Mouse (Mus musculus): Measurements from ENCODE around the gene Osgin1.

DNA sequence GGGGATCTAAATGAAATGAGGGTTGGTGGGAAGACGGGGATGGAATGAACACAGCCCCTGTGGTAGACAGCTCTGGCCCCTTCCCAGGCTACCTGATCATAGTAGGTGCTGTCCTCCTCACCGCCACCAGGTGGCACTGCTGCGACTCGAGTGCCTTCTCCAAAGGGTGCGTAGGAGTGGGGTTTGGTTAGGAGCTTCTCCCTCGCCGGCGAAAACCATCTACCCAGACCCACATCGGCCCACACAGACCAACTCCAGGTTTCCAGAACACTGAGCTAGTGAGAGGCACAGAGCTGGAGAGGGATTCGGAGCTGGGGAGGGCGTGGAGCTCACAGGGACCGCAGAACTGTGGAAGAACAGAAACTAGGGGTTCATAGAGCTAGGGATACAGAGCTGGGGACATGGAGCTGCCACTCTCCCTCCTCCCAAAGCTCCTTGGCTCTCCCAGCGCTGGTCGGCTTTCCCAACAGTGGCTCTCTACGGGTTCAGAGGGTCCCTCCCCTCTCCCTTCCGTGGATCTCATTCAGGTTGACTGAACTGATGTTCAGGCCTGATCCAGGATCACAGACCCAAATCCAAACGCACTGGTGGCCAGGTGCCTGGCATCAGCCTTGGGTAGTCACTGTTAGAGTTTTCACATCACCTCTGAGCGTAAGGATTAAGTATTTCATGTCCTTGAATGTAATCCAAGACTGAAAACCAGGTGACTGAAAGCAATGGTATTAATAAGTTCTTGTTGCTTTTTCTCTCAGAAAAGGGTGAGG is 21.0 kb upstream of the Osgin1 start:
- TF ChIP-seq CTCF (IDR thresholded peaks at IDR 0.05; ENCODE audit: low read depth, low read length) = peak; percentile 99
- no peak for TF ChIP-seq POLR2A (IDR thresholded peaks at IDR 0.05; ENCODE audit: extremely low read depth, insufficient read depth, low read length)
